Mouse (Mus musculus) neutrophil, adult 59 days (primary cell): ENCODE measurements around the gene Olfr1219. TPM values are rescaled to one million over a fixed set of nuclear protein-coding genes. Genes with fewer than 3 reads are reported as not detected.

ENCODE experiments used
- total RNA-seq, 2 experiments: library from RNA; stranded (reverse); gene quantifications; 1 replicate in 1 of 2; 2 replicates in 1 of 2; pipeline ENCODE4 v1.2.4; 2023

Gene Olfr1219
- not detected for total RNA-seq

DNA sequence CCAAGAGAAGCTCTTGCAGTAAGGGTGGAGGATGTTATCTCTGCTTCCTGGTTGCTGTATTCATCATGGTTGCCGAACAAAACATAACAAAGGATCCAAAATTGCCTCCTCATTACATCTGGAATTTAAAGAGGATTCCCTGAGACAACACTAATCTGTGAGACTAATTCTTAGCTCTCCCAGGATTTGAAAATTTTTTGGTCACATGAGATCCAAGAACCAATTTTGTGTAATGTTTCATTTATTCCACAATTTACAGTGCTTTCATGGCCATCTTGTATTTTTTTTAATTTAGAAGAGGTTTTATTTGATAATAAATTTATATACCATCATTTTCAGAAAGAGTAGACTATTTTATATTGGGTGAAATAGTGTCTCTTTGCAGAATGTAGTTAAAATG, at the start of gene Olfr1219:
Gene Olfr1219 (minus strand): TSS at position 101 of the 400 bp plus-strand sequence.

DNA sequence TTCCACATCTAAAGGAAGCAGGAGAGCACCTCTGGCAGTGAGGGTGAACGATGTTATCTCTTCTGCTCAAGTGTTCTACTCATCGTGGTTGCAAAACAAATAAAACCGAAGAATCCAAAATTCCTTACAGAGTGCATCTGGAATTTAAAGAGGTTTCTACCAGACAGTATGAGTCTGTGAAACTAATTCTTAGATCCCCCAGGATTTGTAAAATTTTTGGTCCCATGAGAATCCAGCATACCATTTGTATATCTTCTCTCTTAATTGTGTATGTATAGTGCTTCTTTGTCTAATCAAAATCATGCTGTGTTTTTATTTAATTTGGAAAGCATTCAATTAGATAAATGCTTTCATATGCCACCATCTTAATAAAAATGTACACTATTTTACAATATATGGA, 49.6 kb upstream of the Olfr1219 start, which contains the start of gene Olfr1222:
Gene Olfr1222 (minus strand): TSS at position 101 of the 400 bp plus-strand sequence.

DNA sequence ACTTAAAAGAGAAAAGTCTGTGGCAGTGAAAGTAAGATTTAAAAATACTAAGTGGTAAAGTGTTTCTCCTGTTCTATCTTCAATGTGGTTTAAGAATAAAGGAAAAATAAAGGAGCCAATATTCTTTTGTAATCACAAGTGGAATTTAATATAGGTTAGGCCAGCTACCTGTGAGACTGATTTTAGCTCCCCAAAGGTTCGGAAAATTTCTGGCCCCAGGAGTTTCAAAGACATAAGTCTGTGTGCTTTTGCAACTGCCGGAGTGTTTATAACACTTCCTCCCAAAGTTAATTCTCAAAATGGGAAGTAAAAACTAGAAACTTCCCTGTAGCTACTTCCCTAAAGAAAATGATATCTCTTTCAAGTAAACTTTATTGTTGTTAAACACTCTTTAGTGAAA, 33.9 kb upstream of the Olfr1219 start, which contains the start of gene Olfr1221:
Gene Olfr1221 (minus strand): TSS at position 101 of the 400 bp plus-strand sequence.

DNA sequence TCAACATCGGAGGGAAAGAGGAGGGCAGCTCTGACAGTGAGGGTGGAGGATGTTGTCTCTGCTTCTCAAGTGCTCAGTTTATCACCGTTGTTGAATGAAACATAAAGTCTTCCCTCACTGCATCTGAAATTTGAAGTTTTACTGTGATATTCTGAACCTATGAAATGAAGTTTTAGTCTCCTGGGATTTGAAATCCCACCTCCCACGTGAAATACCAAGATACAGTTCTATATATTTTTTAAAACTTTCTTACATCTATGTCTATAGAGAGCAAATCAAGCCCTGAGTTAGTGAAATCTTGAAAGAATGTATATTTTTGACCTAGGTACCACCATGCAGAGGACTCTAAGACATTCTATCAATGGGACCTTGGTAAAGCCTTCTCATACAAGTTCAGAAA, 23.4 kb upstream of the Olfr1219 start, which contains the start of gene Olfr1220:
Gene Olfr1220 (minus strand): TSS at position 101 of the 400 bp plus-strand sequence.

DNA sequence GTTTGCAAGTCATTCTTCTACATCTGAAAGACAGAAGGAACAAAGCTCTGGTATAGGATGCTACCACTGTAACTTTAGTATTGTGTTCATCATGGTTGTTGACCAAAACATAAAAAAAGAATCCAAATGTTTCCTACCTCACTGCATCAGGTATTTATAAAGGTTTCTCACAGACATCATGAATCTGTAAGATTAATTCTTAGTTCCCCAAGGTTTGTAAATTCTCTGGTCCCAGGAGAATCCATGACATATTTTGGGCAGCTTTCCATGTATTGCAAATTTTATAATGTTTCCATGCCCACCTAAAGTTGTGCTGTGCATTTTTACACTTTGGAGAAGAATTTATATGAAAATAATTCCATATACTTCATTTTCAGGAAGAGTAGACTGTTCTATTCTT, 22.2 kb downstream of the Olfr1219 start, which contains the start of gene Olfr1218:
Gene Olfr1218 (minus strand): TSS at position 101 of the 400 bp plus-strand sequence.

DNA sequence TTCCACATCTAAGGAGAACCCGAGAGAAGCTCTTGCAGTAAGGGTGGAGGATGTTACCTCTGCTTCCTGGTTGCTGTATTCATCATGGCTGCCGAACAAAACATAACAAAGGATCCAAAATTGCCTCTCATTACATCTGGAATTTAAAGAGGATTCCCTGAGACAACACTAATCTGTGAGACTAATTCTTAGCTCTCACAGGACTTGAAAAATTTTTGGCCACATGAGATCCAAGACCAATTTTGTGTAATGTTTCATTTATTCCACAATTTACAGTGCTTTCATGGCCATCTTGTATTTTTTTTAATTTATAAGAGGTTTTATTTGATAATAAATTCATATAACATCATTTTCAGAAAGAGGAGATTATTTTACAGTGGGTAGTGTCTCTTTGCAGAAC, 51.3 kb downstream of the Olfr1219 start, which contains the start of gene Olfr1217:
Gene Olfr1217 (minus strand): TSS at position 101 of the 400 bp plus-strand sequence.

Other genes with a start within 250 kb of the Olfr1219 start
- not detected for gene Olfr1204, start 234.2 kb downstream of the Olfr1219 start, total RNA-seq
- gene Olfr1206, start 220.3 kb downstream of the Olfr1219 start, total RNA-seq, result not detected
- gene Olfr1208, start 181.2 kb downstream of the Olfr1219 start, total RNA-seq, result not detected
- gene Olfr1209, start 168.4 kb downstream of the Olfr1219 start, total RNA-seq, result not detected
- not detected for gene Olfr1211, start 145.4 kb downstream of the Olfr1219 start, total RNA-seq
- not detected for gene Olfr1212, start 129.5 kb downstream of the Olfr1219 start, total RNA-seq
- gene Gm13762, start 103.2 kb downstream of the Olfr1219 start, total RNA-seq, result not detected
- gene Olfr1214, start 90.9 kb downstream of the Olfr1219 start, total RNA-seq, result not detected
- not detected for gene Olfr1215, start 76.5 kb downstream of the Olfr1219 start, total RNA-seq
- not detected for gene Olfr1216, start 65.2 kb downstream of the Olfr1219 start, total RNA-seq
- gene Olfr1217, start 51.4 kb downstream of the Olfr1219 start, total RNA-seq, result not detected
- gene Olfr1218, start 22.3 kb downstream of the Olfr1219 start, total RNA-seq, result not detected
- gene Olfr1220, start 23.3 kb upstream of the Olfr1219 start, total RNA-seq, result not detected
- not detected for gene Olfr1221, start 33.8 kb upstream of the Olfr1219 start, total RNA-seq
- gene Olfr1222, start 49.5 kb upstream of the Olfr1219 start, total RNA-seq, result not detected
- not detected for gene Olfr1223, start 68.0 kb upstream of the Olfr1219 start, total RNA-seq
- gene Olfr1224-ps1, start 80.6 kb upstream of the Olfr1219 start, total RNA-seq, result not detected
- gene Olfr1225, start 91.2 kb upstream of the Olfr1219 start, total RNA-seq, result not detected
- not detected for gene Olfr1226, start 116.5 kb upstream of the Olfr1219 start, total RNA-seq
- not detected for gene Olfr1228, start 170.5 kb upstream of the Olfr1219 start, total RNA-seq
- not detected for gene Olfr1229, start 204.5 kb upstream of the Olfr1219 start, total RNA-seq
- not detected for gene Olfr1230, start 213.8 kb upstream of the Olfr1219 start, total RNA-seq
- gene Olfr1231, start 223.6 kb upstream of the Olfr1219 start, total RNA-seq, result not detected
- not detected for gene Olfr1232, start 246.2 kb upstream of the Olfr1219 start, total RNA-seq